Mouse (Mus musculus) kidney, embryonic 14.5 days (tissue): Measurements from ENCODE around the gene Acp2. TPM values are rescaled to one million over a fixed set of nuclear protein-coding genes. Genes with fewer than 3 reads are reported as not detected.

ENCODE experiments used
- ATAC-seq: fragments of 200-750 bp; cut with Nextera tagmentation; 2 replicates; pipeline ENCODE4 v1.8.0; 2017; ENCODE audit warnings: moderate number of reproducible peaks, mild to moderate bottlenecking, moderate TSS enrichment, moderate library complexity; ENCODE audit not compliant: low FRiP score, low TSS enrichment
- H3K27ac ChIP-seq: fragments of 300-500 bp; sonication (generic); 2 replicates; pipeline ENCODE4 v1.5.1; 2014; ENCODE audit warnings: low read depth, mild to moderate bottlenecking, low read length, moderate library complexity, mixed read lengths
- H3K27me3 ChIP-seq: fragments of 300-500 bp; sonication (generic); 2 replicates; pipeline ENCODE4 v1.6.1; 2014; ENCODE audit warnings: mild to moderate bottlenecking, low read length; ENCODE audit not compliant: control insufficient read depth, insufficient read depth
- H3K36me3 ChIP-seq: fragments of 300-500 bp; sonication (generic); 2 replicates; pipeline ENCODE4 v1.6.1; 2014; ENCODE audit warnings: low read length, mixed read lengths; ENCODE audit not compliant: control insufficient read depth, insufficient read depth
- H3K4me1 ChIP-seq: fragments of 300-500 bp; sonication (generic); 2 replicates; pipeline ENCODE4 v1.6.1; 2014; ENCODE audit warnings: low read length, mixed read lengths; ENCODE audit not compliant: control insufficient read depth, insufficient read depth
- H3K4me2 ChIP-seq: fragments of 300-500 bp; sonication (generic); replicated peaks from 2 replicates; pipeline ENCODE4 v1.6.1; 2014; ENCODE audit warnings: low read depth, mild to moderate bottlenecking, low read length
- H3K4me3 ChIP-seq: fragments of 300-500 bp; sonication (generic); 2 replicates; pipeline ENCODE4 v1.5.1; 2014; ENCODE audit warnings: mild to moderate bottlenecking, low read length
- H3K9ac ChIP-seq: fragments of 300-500 bp; sonication (generic); 2 replicates; pipeline ENCODE4 v1.6.1; 2014; ENCODE audit warnings: low read depth, mild to moderate bottlenecking, low read length, moderate library complexity
- H3K9me3 ChIP-seq: fragments of 300-500 bp; sonication (generic); 2 replicates; pipeline ENCODE4 v1.6.1; 2016; ENCODE audit warnings: low read length; ENCODE audit not compliant: control insufficient read depth
- WGBS: fragments of 180-500 bp; shearing (Covaris S2); extraction: QIAGEN DNeasy Blood & Tissue Kit; methylation state at CpG from one replicate; pipeline ENCODE4 v1.1.7; 2014; 5-methylcytosine and 5-hydroxymethylcytosine counted together
- polyA plus RNA-seq: library from polyadenylated mRNA; unstranded; fragments of >200 nt; fragmentation: Nextera tagmentation; extraction: Ambion mirVana; gene quantifications from 2 replicates; pipeline ENCODE4 v1.2.1, GENCODE M21; 2014

Gene Acp2
- polyA plus RNA-seq, 1 experiment from 2014 or later: 25.4 TPM

GRCm38 (mm10) chr2:91183711-91184405 lies 18.8 kb upstream of the Acp2 start, which contains the start of gene Madd:
Gene Madd (minus strand): TSS chr2:91183837.
- 64% methylated on average over 15 of the region's 15 CpGs for WGBS

GRCm38 (mm10) chr2:91186208-91186607 lies 16.5 kb upstream of the Acp2 start:
- 0 out of 2 replicates have a peak, but pooled peaks cover 6% of the 10 kb centered on the region for H3K4me1 ChIP-seq
- WGBS: 71% methylated on average over 1 of the region's 1 CpGs
- H3K9me3 ChIP-seq: no peaks in the 10 kb centered on the region
- no peak for ATAC-seq
- no peak overlapping the region for H3K27ac ChIP-seq
- no peaks in the 10 kb centered on the region for H3K27me3 ChIP-seq
- no peaks in the 10 kb centered on the region for H3K36me3 ChIP-seq
- no peak overlapping the region for H3K4me2 ChIP-seq
- H3K9ac ChIP-seq: no peak overlapping the region
- no peak overlapping the region for H3K4me3 ChIP-seq

More at GRCm38 (mm10) chr2:91183711-91184405, 18.8 kb upstream of the Acp2 start, which contains the start of gene Madd:
- Histone ChIP-seq H3K4me2 (peak within 1 kb of the TSS; percentile 83), H3K4me1 (0 out of 2 replicates have a peak, but pooled peaks cover 6% of the 10 kb centered on the region), H3K27me3 (no peaks in the 10 kb centered on the region), H3K9ac (peak within 1 kb of the TSS; percentile 68), H3K4me3 (peak within 1 kb of the TSS; percentile 84), H3K27ac (peak within 1 kb of the TSS; percentile 67), H3K36me3 (no peaks in the 10 kb centered on the region), H3K9me3 (no peaks in the 10 kb centered on the region)
- no peak for ATAC-seq

- no peak overlapping the region for H3K27ac ChIP-seq
- no peak overlapping the region for H3K4me2 ChIP-seq
- H3K36me3 ChIP-seq: no peaks in the 10 kb centered on the region
- H3K4me1 ChIP-seq: 0 out of 2 replicates have a peak, but pooled peaks cover 3% of the 10 kb centered on the region
- H3K9me3 ChIP-seq: no peaks in the 10 kb centered on the region
- no peak for ATAC-seq
- no peaks in the 10 kb centered on the region for H3K27me3 ChIP-seq
- no peak overlapping the region for H3K4me3 ChIP-seq
- no peak overlapping the region for H3K9ac ChIP-seq
- WGBS: 61% methylated on average over 4 of the region's 4 CpGs
Measured at GRCm38 (mm10) chr2:91187431-91187830, 15.3 kb upstream of the Acp2 start.

GRCm38 (mm10) chr2:91190501-91190900 lies 12.2 kb upstream of the Acp2 start:
- H3K36me3 ChIP-seq: no peaks in the 10 kb centered on the region
- H3K27ac ChIP-seq: no peak overlapping the region
- ATAC-seq: no peak
- H3K9me3 ChIP-seq: no peaks in the 10 kb centered on the region
- WGBS: 89% methylated on average over 16 of the region's 16 CpGs
- H3K4me3 ChIP-seq: no peak overlapping the region
- H3K9ac ChIP-seq: no peak overlapping the region
- no peak overlapping the region for H3K4me2 ChIP-seq
- H3K4me1 ChIP-seq: peaks cover 11% of the 10 kb centered on the region; the same call in 1 of the 2 replicates
- H3K27me3 ChIP-seq: no peaks in the 10 kb centered on the region; the same call in 1 of the 2 replicates

GRCm38 (mm10) chr2:91194624-91195332 lies 7.9 kb upstream of the Acp2 start:
- H3K27ac ChIP-seq: no peak overlapping the region
- no peaks in the 10 kb centered on the region for H3K9me3 ChIP-seq
- no peaks in the 10 kb centered on the region; the same call in 1 of the 2 replicates for H3K27me3 ChIP-seq
- peak overlapping the region; percentile 39 for H3K4me3 ChIP-seq
- peaks cover 11% of the 10 kb centered on the region; the same call in 1 of the 2 replicates for H3K4me1 ChIP-seq
- WGBS: under 1% methylated on average over 27 of the region's 27 CpGs
- H3K4me2 ChIP-seq: peak overlapping the region; percentile 67
- H3K36me3 ChIP-seq: no peaks in the 10 kb centered on the region
- H3K9ac ChIP-seq: peak overlapping the region; percentile 57
- ATAC-seq: peak; percentile 90

GRCm38 (mm10) chr2:91196577-91197001 lies 6.1 kb upstream of the Acp2 start:
- ATAC-seq: no peak
- Histone ChIP-seq H3K4me3 (no peak overlapping the region), H3K36me3 (no peaks in the 10 kb centered on the region), H3K9me3 (no peaks in the 10 kb centered on the region), H3K4me1 (peaks cover 11% of the 10 kb centered on the region; the same call in 1 of the 2 replicates), H3K27ac (no peak overlapping the region), H3K9ac (no peak overlapping the region), H3K4me2 (no peak overlapping the region), H3K27me3 (no peaks in the 10 kb centered on the region; the same call in 1 of the 2 replicates)
- WGBS: 58% methylated on average over 3 of the region's 3 CpGs

- Histone ChIP-seq H3K27ac (no peak overlapping the region), H3K4me3 (no peak overlapping the region), H3K9me3 (no peaks in the 10 kb centered on the region), H3K9ac (no peak overlapping the region), H3K4me1 (peaks cover 21% of the 10 kb centered on the region), H3K27me3 (no peaks in the 10 kb centered on the region), H3K36me3 (no peaks in the 10 kb centered on the region), H3K4me2 (no peak overlapping the region)
- no peak for ATAC-seq
- 91% methylated on average over 3 of the region's 3 CpGs for WGBS
Measured at GRCm38 (mm10) chr2:91198888-91199287, 3.8 kb upstream of the Acp2 start.

- H3K4me2 ChIP-seq: peak overlapping the region; percentile 55
- H3K4me3 ChIP-seq: peak overlapping the region; percentile 72
- peaks cover 27% of the 10 kb centered on the region for H3K36me3 ChIP-seq
- H3K27me3 ChIP-seq: no peaks in the 10 kb centered on the region
- no peak; the same call in 1 of the 2 replicates for ATAC-seq
- WGBS: 9% methylated on average over 20 of the region's 20 CpGs
- H3K9me3 ChIP-seq: no peaks in the 10 kb centered on the region
- H3K4me1 ChIP-seq: peaks cover 10% of the 10 kb centered on the region
- peak overlapping the region; percentile 81 for H3K9ac ChIP-seq
- H3K27ac ChIP-seq: peak overlapping the region; percentile 85; the same call in 1 of the 2 replicates
Measured at GRCm38 (mm10) chr2:91202972-91203656, 429 bp downstream of the Acp2 start.
